ENCODE assay signal across 9 mouse cellular contexts in genomic region chr2:32589213-32589795, GRCm38 (mm10). TPM values are rescaled to one million over a fixed set of nuclear protein-coding genes. Genes with fewer than 3 reads are reported as not detected.
DNase-seq lines count a peak whose midpoint lies in the region; ATAC-seq and TF ChIP-seq lines count a peak whose summit lies in the region.
"Had no signal": no experiment of that assay in that cellular context is flagged by ENCODE, and none has a peak within 500 bp of the region (broad histone marks: within the 10 kb centered on the region; RNA-seq: fewer than 3 reads in every experiment).

No protein-coding gene starts in this region.

- peaks cover 35% of the 10 kb centered on the region for H3K4me1 ChIP-seq in limb, embryonic 13.5 days
- H3K4me1 ChIP-seq in limb, embryonic 10.5 days: peaks cover 24% of the 10 kb centered on the region
- peaks cover 16% of the 10 kb centered on the region for H3K4me1 ChIP-seq in hindbrain, postnatal 0 days (ENCODE audit: insufficient read depth, low read length)

- no peak for DNase-seq in limb, embryonic 10.5 days (ENCODE audit: low spot score)
- DNase-seq in NIH3T3 (ENCODE audit: low read depth): peak; percentile 50
- DNase-seq in cerebellum, adult 9-10 months: peak; percentile 91
- DNase-seq in hindbrain, postnatal 0 days (ENCODE audit: low spot score): peak; percentile 65
- no peak for DNase-seq in urinary bladder, postnatal 36 days (ENCODE audit: low spot score in 2 of 2)
- DNase-seq in urinary bladder, postnatal 14 days (ENCODE audit: low spot score): no peak

- H3K27me3 ChIP-seq in limb, embryonic 13.5 days: no peaks in the 10 kb centered on the region
- H3K27me3 ChIP-seq in limb, embryonic 10.5 days (ENCODE audit: low read depth, poor library complexity, severe bottlenecking): no peaks in the 10 kb centered on the region
- H3K27me3 ChIP-seq in hindbrain, postnatal 0 days (ENCODE audit: insufficient read depth, low read length): no peaks in the 10 kb centered on the region
- H3K27me3 ChIP-seq: embryonic facial prominence, embryonic 12.5 days had no signal

- H3K4me2 ChIP-seq in limb, embryonic 13.5 days (replicated peaks): peak overlapping the region; percentile 27
- H3K4me2 ChIP-seq in hindbrain, postnatal 0 days (ENCODE audit: low read depth, low read length): peak overlapping the region; percentile 61

- no peak for ATAC-seq in limb, embryonic 13.5 days (ENCODE audit: low FRiP score, low read depth)
- peak; percentile 22; the same call in 1 of the 2 replicates for ATAC-seq in hindbrain, postnatal 0 days

- no peaks in the 10 kb centered on the region for H3K9me3 ChIP-seq in limb, embryonic 13.5 days
- H3K9me3 ChIP-seq in limb, embryonic 10.5 days (replicated peaks): no peaks in the 10 kb centered on the region
- H3K9me3 ChIP-seq in hindbrain, postnatal 0 days (ENCODE audit: low read length): no peaks in the 10 kb centered on the region
- H3K9me3 ChIP-seq: embryonic facial prominence, embryonic 12.5 days had no signal

- 0 out of 2 replicates have a peak overlapping the region, but pooled peaks have one; percentile 48 for H3K9ac ChIP-seq in limb, embryonic 13.5 days
- peak overlapping the region; percentile 10; the same call in 1 of the 2 replicates for H3K9ac ChIP-seq in hindbrain, postnatal 0 days (replicated peaks; ENCODE audit: low read length)
- H3K9ac ChIP-seq: embryonic facial prominence, embryonic 12.5 days had no signal

- H3K36me3 ChIP-seq in limb, embryonic 13.5 days: peaks cover 21% of the 10 kb centered on the region
- H3K36me3 ChIP-seq in limb, embryonic 10.5 days: peaks cover 21% of the 10 kb centered on the region
- H3K36me3 ChIP-seq in hindbrain, postnatal 0 days (ENCODE audit: insufficient read depth, low read length): peaks cover 6% of the 10 kb centered on the region

- no peak overlapping the region for H3K4me3 ChIP-seq in limb, embryonic 13.5 days
- H3K4me3 ChIP-seq in limb, embryonic 10.5 days: no peak overlapping the region
- H3K4me3 ChIP-seq in hindbrain, postnatal 0 days (ENCODE audit: low read length): no peak overlapping the region
- H3K4me3 ChIP-seq: embryonic facial prominence, embryonic 12.5 days had no signal

- H3K27ac ChIP-seq in limb, embryonic 13.5 days: no peak overlapping the region
- no peak overlapping the region for H3K27ac ChIP-seq in limb, embryonic 10.5 days
- peak overlapping the region; percentile 49 for H3K27ac ChIP-seq in hindbrain, postnatal 0 days
- H3K27ac ChIP-seq: embryonic facial prominence, embryonic 12.5 days had no signal

- 70% methylated on average over 11 of the region's 11 CpGs for WGBS in limb, embryonic 13.5 days
- 84% methylated on average over 11 of the region's 11 CpGs for WGBS in limb, embryonic 10.5 days
- 29% methylated on average over 11 of the region's 11 CpGs for WGBS in hindbrain, postnatal 0 days

- no peak for TF ChIP-seq CTCF in hindbrain, postnatal 0 days (IDR thresholded peaks at IDR 0.05; ENCODE audit: low read depth)

RNA-seq across cellular contexts. Expression of gene St6galnac4, which starts 2.4 kb away (rescaled TPM):
- 37.2 and 39.5 TPM in 2 replicates for polyA plus RNA-seq in limb, embryonic 13.5 days (2015; fragmentation: Nextera tagmentation; extraction: Ambion mirVana)
- 26.0 and 26.1 TPM in 2 replicates for polyA plus RNA-seq in limb, embryonic 10.5 days (2016; fragmentation: Nextera tagmentation; extraction: Ambion mirVana)
- total RNA-seq in hindbrain, postnatal 0 days (2014; rRNA removed): 66.9 and 75.7 TPM in 2 replicates
- 45.6 and 47.5 TPM in 2 replicates for polyA plus RNA-seq in hindbrain, postnatal 0 days (2015; fragmentation: Nextera tagmentation; extraction: Ambion mirVana)

RNA-seq across cellular contexts. Expression of gene St6galnac6, which starts 10.2 kb away (rescaled TPM):
- 29.5 and 29.7 TPM in 2 replicates for polyA plus RNA-seq in limb, embryonic 13.5 days (2015; fragmentation: Nextera tagmentation; extraction: Ambion mirVana)
- 11.8 and 16.7 TPM in 2 replicates for polyA plus RNA-seq in limb, embryonic 10.5 days (2016; fragmentation: Nextera tagmentation; extraction: Ambion mirVana)
- 87.0 and 114 TPM in 2 replicates for total RNA-seq in hindbrain, postnatal 0 days (2014; rRNA removed)
- 39.5 and 40.9 TPM in 2 replicates for polyA plus RNA-seq in hindbrain, postnatal 0 days (2015; fragmentation: Nextera tagmentation; extraction: Ambion mirVana)

RNA-seq across cellular contexts. Expression of gene 9430097D07Rik, which starts 13.8 kb away (rescaled TPM):
- 0.19 and 0.23 TPM in 2 replicates for polyA plus RNA-seq in limb, embryonic 13.5 days (2015; fragmentation: Nextera tagmentation; extraction: Ambion mirVana)
- polyA plus RNA-seq in limb, embryonic 10.5 days (2016; fragmentation: Nextera tagmentation; extraction: Ambion mirVana): 0.24 TPM in 1 of 2 replicates, not detected in the other
- 0.21 and 0.83 TPM in 2 replicates for total RNA-seq in hindbrain, postnatal 0 days (2014; rRNA removed)
- 0.73 and 0.76 TPM in 2 replicates for polyA plus RNA-seq in hindbrain, postnatal 0 days (2015; fragmentation: Nextera tagmentation; extraction: Ambion mirVana)
- polyA plus RNA-seq: stomach, embryonic 14.5 days had no signal

RNA-seq across cellular contexts. Expression of gene Pip5kl1, which starts 14.7 kb away (rescaled TPM):
- 1.8 and 2.5 TPM in 2 replicates for polyA plus RNA-seq in limb, embryonic 13.5 days (2015; fragmentation: Nextera tagmentation; extraction: Ambion mirVana)
- 1.0 and 2.7 TPM in 2 replicates for polyA plus RNA-seq in limb, embryonic 10.5 days (2016; fragmentation: Nextera tagmentation; extraction: Ambion mirVana)
- 15.1 and 35.0 TPM in 2 replicates for total RNA-seq in hindbrain, postnatal 0 days (2014; rRNA removed)
- 16.7 and 19.1 TPM in 2 replicates for polyA plus RNA-seq in hindbrain, postnatal 0 days (2015; fragmentation: Nextera tagmentation; extraction: Ambion mirVana)

RNA-seq across cellular contexts. Expression of gene Dpm2, which starts 18.6 kb away (rescaled TPM):
- 111 and 118 TPM in 2 replicates for polyA plus RNA-seq in limb, embryonic 13.5 days (2015; fragmentation: Nextera tagmentation; extraction: Ambion mirVana)
- polyA plus RNA-seq in limb, embryonic 10.5 days (2016; fragmentation: Nextera tagmentation; extraction: Ambion mirVana): 104 and 109 TPM in 2 replicates
- 64.1 and 70.8 TPM in 2 replicates for total RNA-seq in hindbrain, postnatal 0 days (2014; rRNA removed)
- 139 and 146 TPM in 2 replicates for polyA plus RNA-seq in hindbrain, postnatal 0 days (2015; fragmentation: Nextera tagmentation; extraction: Ambion mirVana)

Comparison
In these comparisons a context has a peak if more than half of its experiments do, and no peak if none do; other contexts are left out.
1. DNase-seq: peak in NIH3T3 (single experiment), cerebellum, adult 9-10 months (single experiment) and hindbrain, postnatal 0 days (single experiment); none in limb, embryonic 10.5 days (single experiment), urinary bladder, postnatal 36 days (0 of 2) and urinary bladder, postnatal 14 days (single experiment).